Mouse (Mus musculus) adrenal gland, postnatal 14 days (tissue): ENCODE measurements around the gene Gsdme. TPM values are rescaled to one million over a fixed set of nuclear protein-coding genes. Genes with fewer than 3 reads are reported as not detected.

Source experiments
- DNase-seq: peaks from one replicate; pipeline ENCODE4 v3.0.0; 2021; ENCODE audit warnings: mixed read lengths
- total RNA-seq: library from RNA; stranded (reverse); gene quantifications from 2 replicates; pipeline ENCODE4 v1.2.3, GENCODE M21; 2021

The Gsdme gene
- total RNA-seq, 1 experiment from 2014 or later = 1.0 TPM

GRCm38 (mm10) chr6:50187955-50188354 is 75.7 kb downstream of the Gsdme start:
- DNase-seq = no peak

DNA sequence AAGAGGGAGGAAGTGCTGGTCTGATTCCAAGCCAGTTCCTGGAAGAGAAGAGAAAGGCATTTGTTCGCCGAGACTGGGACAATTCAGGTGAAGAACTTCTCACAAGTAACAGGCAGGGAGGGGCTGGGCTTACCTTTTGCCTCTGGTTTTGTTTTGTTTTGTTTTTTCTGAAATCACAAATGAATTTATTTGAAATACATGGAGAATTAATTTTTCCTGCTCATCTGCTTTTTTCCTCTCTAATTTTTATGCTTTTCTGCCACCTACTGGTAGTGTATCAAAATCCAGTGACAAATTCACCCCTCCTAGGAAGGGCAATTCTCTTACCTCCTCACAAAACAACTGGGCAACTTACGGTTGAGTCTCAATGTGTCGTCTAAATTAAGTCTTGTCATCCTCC is 83.5 kb downstream of the Gsdme start:
- no peak for DNase-seq

DNA sequence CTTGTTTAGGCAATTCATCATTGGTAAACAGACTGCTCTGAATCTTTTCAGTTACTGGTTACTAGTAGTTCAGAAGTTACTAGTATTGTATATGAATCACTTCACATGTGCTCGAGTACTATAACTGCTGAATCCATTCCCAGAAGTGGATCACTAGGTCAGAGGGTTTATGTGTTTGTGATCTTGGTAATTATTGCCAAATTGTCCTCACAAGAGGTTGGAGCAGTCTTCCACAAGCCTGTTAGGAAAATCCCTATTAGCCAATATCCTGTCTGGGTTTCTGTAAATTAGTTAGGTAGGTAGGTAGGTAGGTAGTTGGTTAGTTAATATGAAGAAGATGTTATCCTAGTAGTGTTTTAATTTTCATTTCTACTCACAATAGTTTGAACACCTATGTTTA is 87.9 kb downstream of the Gsdme start:
- no peak for DNase-seq

GRCm38 (mm10) chr6:50169771-50170170 is 93.9 kb downstream of the Gsdme start:
- no peak for DNase-seq

DNA sequence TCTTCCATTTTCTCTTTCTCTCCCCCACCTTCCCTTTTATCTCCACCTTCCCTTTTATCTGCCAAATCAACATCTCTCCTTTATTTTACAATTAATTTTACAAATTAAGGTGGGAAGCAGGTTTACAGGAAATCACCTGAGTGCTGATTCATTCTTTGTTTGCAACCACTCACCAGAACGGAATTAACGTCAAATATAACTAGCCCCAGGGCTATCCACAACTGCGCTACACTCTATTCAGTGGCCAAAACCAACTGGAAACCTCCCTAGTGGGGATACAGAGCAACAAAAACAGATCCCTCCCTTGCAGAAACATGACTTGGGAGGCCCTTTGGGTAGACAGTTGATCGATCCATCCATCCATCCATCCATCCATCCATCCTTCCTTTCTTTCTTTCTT is 94.8 kb downstream of the Gsdme start:
- no peak for DNase-seq

- DNase-seq = no peak
These were observed 100.6 kb downstream of the Gsdme start for GRCm38 (mm10) chr6:50163013-50163412.

- no peak for DNase-seq
These were observed 103.8 kb downstream of the Gsdme start for GRCm38 (mm10) chr6:50159842-50160241.

GRCm38 (mm10) chr6:50149378-50149777 is 114.3 kb downstream of the Gsdme start:
- no peak for DNase-seq

DNA sequence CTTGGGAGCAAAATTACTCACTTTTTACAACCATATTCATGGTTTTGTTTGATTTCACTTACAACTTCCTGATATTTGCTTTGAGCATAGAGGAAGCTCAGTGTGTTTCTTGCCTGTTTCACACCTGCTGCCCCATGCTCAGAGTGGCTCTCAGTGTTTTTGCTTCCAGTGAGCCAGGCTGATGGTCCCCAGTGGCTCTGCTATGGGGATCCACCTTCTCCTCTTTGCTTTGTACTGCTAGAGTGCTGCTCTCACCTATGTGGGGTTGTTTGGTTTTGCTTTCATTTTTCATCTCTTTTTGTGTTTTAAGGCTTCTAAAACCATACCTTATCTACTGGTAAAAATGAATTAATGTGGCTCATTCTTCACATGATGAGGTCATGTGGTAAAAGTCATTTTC is 117.5 kb downstream of the Gsdme start:
- DNase-seq = no peak

DNA sequence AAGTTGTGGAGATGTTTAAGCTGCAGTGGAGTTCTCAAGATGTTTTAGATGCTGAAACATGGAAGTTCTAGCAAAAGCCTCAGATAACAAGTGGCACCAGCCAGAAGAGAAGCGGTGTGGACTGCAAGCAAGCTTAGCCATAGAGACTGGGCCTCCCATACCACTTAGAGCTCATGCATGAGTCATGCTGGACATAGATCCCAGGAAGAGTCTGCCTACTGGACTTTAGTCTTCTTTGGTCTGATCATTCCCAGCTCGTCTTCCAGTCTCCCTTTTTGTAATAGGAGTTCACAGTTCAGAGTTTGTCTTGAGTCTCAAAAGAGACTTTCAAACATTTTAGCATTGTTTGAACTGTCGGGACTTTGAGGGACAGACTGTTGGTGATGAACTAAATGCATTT is 124.1 kb downstream of the Gsdme start:
- DNase-seq = no peak

Other genes starting within 250 kb of the Gsdme start
- 50.4 and 51.1 TPM in 2 replicates for gene Mpp6, start 153.6 kb downstream of the Gsdme start, total RNA-seq
- gene Osbpl3, start 192.3 kb upstream of the Gsdme start, total RNA-seq = 35.9 and 37.4 TPM in 2 replicates